Mouse (Mus musculus): ENCODE measurements at regions not wholly inside any gene's neighbourhood (a gene's known extent, or its start where the extent isn't known, plus 50 kb on each side); places are given as distances from the start of the nearest gene placed in this dataset.

DNA sequence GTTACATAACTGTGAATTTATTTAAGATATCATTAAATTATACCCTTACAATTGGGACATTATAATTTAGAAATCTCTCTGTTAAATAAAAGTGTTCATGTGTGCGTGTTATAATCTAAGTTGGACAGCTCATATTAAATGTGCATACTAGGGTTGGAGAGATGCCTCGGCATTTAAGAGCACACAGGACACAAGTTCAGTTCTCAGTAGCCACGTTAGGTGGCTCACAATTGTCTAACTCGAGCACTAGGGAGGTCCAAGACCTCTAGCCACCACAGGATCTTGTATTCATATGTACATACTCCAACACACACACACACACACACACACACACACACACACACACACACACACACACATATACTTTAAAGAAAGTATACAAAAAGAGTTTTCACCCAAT is 56.0 kb downstream of the Foxf2 start:
- no peak for DNase-seq

DNA sequence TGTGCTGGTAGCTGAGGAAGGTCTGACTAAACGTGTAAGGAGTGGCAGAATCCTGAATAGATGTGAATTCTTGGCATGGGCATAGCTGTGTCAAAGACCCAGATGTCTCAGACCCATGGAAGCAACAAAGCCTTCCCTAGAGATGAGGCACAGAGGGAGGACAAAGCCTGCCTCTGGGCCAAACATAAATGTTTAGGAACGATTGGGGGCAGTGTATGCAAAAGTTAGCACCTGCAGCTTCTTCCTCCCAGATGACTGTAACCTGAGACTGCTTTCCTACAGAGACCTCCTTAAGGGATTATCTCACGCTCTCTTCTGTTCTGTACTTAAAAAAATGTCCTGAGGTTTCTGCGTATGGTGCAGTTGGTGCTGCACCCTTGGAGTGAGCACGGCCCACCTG is 57.7 kb downstream of the Foxf2 start:
- no peak for DNase-seq

DNA sequence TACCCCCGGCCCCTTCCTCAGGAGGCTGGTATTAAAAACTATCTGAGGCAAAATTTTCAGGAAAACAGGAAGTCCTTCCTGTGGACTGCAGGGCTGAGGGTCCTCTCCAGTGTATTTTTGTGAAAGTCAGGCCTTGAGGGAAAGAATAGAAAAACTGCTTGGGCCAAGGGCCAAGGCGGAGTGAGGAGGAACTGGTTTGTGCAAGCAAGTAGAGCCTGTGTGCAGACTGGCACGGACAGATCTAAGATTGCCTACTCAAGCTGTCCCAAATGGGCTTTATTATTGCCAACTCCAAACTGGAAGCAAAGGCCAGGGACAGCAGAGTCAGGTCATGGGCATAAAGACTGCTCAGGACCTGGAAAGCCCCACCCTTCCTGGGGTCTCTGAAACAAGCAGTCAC is 62.9 kb downstream of the Foxf2 start:
- no peak for DNase-seq

DNA sequence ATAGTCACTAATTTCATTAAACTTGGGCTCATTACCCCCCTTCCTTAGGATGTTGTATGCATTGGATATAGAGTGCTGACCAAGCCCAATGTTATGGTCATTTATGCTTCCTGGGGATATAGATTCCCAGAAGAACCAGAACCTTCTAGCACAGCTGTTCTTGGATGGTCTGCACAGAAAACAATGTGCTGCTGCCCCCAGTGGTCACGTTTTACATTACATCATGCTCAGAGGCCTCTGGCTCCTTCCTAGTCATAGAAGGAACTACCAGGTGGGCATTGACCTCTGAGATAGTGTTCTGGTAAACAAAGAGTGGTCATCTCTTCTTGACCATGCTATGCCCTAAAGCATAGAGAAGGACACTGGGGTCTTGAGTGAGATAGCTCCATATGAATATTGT is 63.7 kb downstream of the Foxf2 start:
- DNase-seq, result peak; percentile 28

DNA sequence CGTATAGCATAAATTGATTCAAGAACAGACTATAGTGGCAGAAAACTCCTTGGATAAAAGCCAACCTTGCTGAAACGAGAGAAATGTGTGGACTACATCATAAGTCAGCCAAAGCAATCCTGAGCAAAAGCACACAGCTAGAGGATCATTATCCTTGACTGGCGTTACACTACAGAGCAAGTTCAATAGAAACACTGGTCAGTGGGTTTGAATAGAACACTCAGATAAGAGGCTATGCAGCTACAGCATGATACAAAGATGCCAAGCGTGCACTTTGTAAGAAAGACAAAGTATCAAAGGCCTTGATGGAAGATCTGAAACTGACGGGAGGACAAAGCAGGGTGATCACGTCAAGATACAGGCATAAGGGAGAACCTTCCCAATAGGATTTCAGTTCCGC is 70.1 kb downstream of the Foxf2 start:
- no peak for DNase-seq

DNA sequence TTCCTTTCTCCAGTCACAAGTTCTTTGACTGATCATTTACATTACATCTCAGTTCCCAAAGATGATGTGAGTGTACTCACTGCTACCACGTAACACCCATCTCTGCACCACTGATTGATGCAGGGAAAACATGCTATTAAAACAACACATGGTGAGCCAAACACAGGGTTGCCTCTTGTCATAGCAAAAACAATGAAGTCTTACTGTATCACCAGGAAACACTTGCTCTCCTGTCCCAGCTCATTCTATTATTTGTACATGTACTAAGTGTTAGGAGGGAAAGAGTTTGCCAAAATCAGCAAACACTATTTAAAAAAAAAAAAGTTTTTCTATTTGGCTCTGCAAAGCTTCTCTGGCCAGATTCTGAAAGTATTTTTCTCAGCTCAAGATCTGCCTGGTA is 78.6 kb downstream of the Foxf2 start:
- DNase-seq, result no peak

DNA sequence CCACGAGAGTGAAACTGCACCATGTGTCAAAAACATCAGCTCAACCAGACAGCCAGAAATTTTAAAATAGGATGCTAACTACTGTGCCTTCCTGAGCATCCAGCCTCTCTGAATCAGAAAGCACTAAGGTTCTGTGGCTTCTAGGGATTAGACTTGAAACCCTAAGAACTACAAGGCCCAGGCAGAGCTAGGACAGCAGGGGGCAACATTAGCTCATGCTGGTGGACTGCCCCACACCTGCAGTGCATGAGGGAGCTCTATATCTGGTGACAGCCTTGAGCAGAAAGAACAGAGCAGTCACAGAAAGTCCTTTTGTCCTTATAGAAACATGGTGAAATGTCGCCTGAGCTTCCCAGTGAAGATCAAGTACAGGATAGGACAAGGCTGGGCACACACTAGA is 79.8 kb downstream of the Foxf2 start:
- DNase-seq, result no peak

DNA sequence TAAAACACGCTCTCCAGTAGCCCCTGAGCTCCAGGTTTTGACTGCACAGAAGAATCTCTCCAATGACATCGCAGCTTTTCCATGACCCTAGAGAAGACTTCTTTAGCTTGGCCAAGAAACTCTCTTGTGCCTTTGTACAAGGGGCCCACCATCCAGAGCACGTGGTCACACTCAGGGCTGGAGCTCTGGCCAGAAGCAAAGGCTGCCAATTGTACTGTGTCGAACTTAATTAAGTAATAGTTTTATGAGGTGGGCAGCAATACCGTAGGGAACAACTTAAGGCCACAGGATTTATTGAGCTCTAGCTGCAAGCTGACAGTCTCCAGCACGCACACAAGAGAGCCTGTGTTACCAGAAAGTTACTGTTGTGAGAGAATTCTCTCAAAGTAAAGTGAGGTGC is 85.1 kb downstream of the Foxf2 start:
- no peak for DNase-seq

DNA sequence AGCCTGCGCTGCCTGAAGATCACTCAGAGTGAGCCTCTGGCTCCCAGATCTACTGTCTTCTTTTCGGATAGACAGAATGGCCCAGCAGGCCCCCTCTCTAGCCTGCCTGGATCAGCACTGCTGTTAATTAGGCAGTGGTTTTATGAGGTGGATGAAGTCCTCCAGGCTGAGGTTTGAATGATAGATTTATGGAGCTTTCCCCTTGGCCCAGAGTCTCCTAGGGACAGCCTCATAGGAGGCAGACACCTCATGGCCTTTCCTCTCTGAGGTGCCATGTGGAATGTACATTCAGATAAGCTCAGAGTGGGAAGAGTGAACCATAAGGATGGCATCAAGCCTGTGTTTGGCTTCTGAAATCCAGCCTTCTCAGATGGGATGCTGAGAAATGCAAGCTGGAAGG is 90.1 kb downstream of the Foxf2 start:
- no peak for DNase-seq

DNA sequence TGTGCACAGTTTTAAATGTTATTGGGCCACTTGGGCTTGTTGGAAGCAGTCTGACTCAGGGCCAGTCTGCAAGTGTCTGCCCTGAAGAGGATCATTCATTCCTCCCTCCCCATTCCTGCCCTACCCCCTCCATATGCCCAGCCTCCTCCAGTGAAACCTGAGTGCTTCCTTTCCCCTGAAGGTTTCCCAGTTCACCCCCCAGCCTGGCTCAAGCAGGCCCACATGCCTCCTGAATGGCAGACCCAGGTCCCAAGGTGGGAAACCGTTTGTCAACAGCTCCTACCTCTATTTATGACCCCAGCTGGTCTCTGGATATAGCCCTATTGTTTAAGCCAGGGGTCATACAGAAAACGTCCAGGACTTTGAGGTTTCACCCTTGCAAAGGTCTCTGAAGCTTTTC is 89.7 kb upstream of the Foxc1 start:
- no peak for DNase-seq

DNA sequence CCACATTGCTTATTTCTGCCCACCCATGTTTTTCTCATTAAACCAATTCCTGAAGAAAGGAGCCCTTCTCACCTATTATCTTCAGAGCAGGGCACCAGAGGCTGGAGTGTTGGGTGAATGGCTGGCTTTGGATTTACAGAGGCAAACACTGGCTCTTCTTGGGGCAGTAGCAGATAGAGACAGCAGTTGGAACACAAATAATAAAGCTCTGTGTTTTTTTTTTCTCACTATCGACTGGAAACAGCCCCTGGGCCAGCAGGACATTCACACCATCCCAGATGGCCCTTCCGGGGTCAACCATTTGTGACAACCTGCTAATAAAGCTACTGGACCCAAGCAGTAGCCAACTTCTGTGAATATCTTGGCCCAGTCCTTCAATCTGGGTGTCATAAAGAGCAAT is 85.7 kb upstream of the Foxc1 start:
- DNase-seq, result no peak

DNA sequence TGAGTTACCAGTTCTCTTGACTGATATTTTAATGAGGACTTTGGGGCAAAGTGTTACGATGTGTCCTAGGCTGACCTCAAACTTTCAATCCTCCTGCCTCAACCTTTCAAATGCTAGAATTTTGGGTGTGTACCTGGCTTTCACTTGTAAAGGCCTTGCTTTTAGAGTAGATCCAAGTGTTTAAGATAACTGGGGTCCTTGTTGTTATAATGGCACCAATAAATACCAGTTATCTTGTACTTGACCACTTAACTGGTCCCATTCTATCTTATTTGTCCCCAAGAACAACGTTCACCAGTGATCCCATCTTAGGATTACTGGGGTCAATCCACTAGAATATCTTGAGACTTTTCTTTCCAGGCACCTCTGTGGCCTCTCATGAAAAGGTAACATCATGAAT is 77.6 kb upstream of the Foxc1 start:
- DNase-seq, result no peak

DNA sequence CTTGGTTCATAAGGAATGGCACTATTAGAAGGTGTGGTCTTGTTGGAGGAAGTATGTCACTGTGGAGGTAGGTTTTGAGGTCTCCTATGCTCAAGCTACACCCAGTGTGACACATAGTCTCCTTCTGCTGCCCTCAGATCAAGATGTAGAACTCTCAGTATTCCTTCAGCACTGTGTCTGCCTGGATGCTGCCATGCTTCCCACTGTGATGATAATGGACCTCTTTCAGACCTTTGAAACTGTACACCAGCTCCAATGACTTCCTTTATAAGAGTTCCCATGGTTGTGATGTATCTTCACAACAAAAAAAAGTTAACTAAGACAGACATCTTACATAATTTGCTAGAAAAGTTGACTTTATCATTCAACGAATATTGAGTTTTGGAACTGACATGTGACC is 60.2 kb upstream of the Foxc1 start:
- DNase-seq, result no peak
